Mouse (Mus musculus) cerebellum, adult 2 months (tissue): ENCODE results near the gene Trappc3l.

Experiments used
- CTCF ChIP-seq: fragments of 200-500 bp; IDR thresholded peaks from 2 replicates; pipeline ENCODE4 v1.5.1; 2011; ENCODE audit warnings: low read depth, mild to moderate bottlenecking, control low read depth, low read length, moderate library complexity, borderline replicate concordance; ENCODE audit not compliant: insufficient read depth
- POLR2A ChIP-seq: fragments of 200-500 bp; IDR thresholded peaks from 2 replicates; pipeline ENCODE4 v1.6.1; 2011; ENCODE audit warnings: low read length, control low read depth, borderline replicate concordance; ENCODE audit not compliant: insufficient read depth

DNA sequence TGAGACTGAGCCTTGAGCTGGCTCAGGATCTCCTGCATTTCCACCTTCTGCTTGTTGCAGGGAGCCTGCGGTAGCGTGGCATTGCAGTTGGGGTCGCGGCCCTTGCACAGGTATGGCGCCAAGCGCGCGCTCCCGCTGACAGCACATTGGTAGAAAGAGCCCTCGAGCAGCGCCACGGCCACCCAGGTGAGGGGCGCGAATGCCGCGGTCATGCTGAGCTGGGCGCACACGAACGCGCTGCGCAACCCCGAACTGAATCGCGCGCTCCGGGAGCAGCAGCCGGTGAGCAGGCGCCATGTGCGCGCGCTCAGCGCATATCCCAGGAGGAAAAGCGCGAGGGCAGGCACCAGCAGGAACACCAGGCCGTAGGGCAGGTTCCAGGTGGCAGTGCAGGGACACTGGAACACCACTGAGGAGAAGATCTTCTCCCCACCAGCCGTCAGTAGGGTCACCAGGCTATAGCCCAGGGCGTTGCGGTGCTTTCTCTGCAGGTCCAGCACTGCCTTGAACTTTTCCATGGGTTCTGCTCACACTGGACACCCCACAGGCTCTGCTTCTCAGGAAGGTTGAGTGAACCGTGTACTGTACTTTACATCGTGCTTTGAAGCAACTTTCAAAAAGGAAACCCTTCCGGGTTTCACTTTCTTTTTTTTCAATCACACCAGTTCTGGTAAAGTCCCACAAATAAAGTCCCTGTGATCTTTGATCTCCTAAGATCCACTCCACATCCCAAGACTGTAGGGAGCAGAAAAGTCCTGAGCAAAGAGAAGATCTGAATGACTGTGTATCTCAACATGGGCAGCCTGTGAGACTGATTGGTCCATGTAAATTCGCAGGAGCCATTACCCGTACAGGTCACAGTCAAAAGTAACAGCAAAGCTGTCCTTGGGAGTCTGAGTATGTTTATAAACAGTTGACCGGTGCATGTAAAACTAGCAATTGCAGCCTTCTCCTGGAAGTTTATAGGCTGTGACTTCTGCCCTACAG, 90.3 kb downstream of the Trappc3l start, which contains the start of gene Calhm6:
- no peak for TF ChIP-seq CTCF
- no peak for TF ChIP-seq POLR2A
